Mouse (Mus musculus): ENCODE measurements around the gene Ern2. TPM values are rescaled to one million over a fixed set of nuclear protein-coding genes. Genes with fewer than 3 reads are reported as not detected.

The Ern2 gene
- polyA plus RNA-seq (2012; rRNA removed): 0.22 TPM in 1 of 2 replicates, not detected in the other

DNA sequence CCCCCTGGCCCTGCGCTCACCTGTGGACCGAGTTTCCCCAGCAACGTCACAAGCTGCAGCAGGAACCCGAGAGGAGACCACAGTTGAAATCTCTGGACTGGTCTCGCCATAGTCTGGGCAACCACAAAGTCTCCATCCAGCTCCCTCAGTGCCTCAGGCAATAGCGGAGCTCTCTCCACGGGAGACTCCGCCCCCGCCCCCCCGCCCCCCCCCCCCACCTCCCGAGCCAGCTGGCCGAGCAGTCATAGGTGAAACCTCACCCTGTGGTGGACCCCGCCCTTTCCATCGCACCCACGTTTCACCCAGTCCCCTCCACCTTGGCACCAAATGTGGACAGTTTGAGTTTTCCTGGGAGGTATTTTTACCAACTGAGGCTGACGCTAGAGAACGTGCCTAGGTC, at the start of gene Ern2:
TSS of gene Ern2 (minus strand) at position 165 of the 400 bp plus-strand sequence.
- Histone ChIP-seq H3K4me1 (ENCODE audit: control insufficient read depth, insufficient read depth, insufficient read length) (no peaks in the 10 kb centered on the region), H3K27ac (ENCODE audit: insufficient read depth, low read length) (no peak within 1 kb of the TSS)

DNA sequence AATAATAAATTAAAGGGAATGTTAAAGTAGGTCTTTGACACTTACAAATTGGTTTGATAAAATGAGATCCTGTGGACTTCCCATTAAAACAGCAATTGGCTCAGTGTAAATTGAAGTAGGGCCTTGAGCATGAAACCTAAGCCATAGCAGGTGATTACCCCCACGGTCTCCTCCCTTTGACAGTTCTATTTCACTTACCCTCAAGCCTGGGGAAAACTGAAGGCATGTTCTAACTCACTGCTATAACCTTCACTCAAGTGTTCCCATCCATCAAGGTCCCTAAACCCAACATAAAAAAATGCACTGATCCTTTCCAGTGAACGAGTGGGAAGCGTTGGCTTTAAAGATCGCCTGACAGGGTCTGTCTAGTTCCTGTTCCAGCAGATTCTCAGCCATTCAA, 44.9 kb upstream of the Ern2 start:
- Histone ChIP-seq H3K27me3 (ENCODE audit: control insufficient read depth, insufficient read depth, low read length) (no peaks in the 10 kb centered on the region), H3K4me3 (ENCODE audit: extremely low read depth, insufficient read depth, insufficient read length) (no peak overlapping the region), H3K4me1 (ENCODE audit: control insufficient read depth, insufficient read depth, insufficient read length) (no peaks in the 10 kb centered on the region), H3K27ac (ENCODE audit: insufficient read depth, low read length) (no peak overlapping the region), H3K36me3 (ENCODE audit: control insufficient read depth, insufficient read depth, low read length) (no peaks in the 10 kb centered on the region)
- DNase-seq (ENCODE audit: low read depth in 1 of 2, low spot score in 2 of 2): no peak
- 85% methylated on average over 4 of the region's 4 CpGs for WGBS
- TF ChIP-seq POLR2A (IDR thresholded peaks at IDR 0.05; ENCODE audit: low read depth, low read length) (no peak), CTCF (IDR thresholded peaks at IDR 0.05; ENCODE audit: extremely low read depth, insufficient read depth, insufficient read length, insufficient replicate concordance) (no peak)

More for the DNA sequence above, at the start of gene Ern2:
- H3K4me3 ChIP-seq (ENCODE audit: extremely low read depth, insufficient read depth, insufficient read length): no peak within 1 kb of the TSS
- TF ChIP-seq POLR2A (IDR thresholded peaks at IDR 0.05; ENCODE audit: low read depth, low read length): no peak
- no peaks in the 10 kb centered on the region for H3K36me3 ChIP-seq (ENCODE audit: control insufficient read depth, insufficient read depth, low read length)
- 16% methylated on average over 17 of the region's 17 CpGs for WGBS
- DNase-seq (ENCODE audit: low read depth in 1 of 2, low spot score in 2 of 2): no peak
- H3K27me3 ChIP-seq (ENCODE audit: control insufficient read depth, insufficient read depth, low read length): no peaks in the 10 kb centered on the region

DNA sequence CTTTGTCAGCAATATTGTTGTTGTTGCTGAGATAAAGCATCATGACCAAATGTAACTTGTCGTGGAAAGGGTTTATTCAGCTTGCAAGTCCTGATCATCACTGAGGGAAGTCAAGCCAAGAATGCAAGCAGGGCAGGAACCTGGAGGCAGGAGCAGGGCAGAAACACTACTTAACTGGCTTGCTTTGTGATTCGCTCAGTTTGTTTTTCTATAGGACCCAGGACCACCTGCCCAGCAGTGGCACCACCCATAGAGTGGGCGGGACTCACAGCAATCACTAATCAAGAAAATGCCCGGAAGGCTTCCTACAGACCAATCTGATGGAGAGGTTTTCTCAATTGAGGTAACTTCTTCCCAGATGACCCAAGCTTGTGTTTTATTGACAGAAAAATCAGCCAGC, 43.9 kb upstream of the Ern2 start:
- no peak overlapping the region for H3K4me3 ChIP-seq (ENCODE audit: extremely low read depth, insufficient read depth, insufficient read length)
- no peaks in the 10 kb centered on the region for H3K27me3 ChIP-seq (ENCODE audit: control insufficient read depth, insufficient read depth, low read length)
- DNase-seq (ENCODE audit: low read depth in 1 of 2, low spot score in 2 of 2): no peak
- TF ChIP-seq CTCF (IDR thresholded peaks at IDR 0.05; ENCODE audit: extremely low read depth, insufficient read depth, insufficient read length, insufficient replicate concordance): no peak
- no peak for TF ChIP-seq POLR2A (IDR thresholded peaks at IDR 0.05; ENCODE audit: low read depth, low read length)
- WGBS: 85% methylated on average over 4 of the region's 4 CpGs
- H3K4me1 ChIP-seq (ENCODE audit: control insufficient read depth, insufficient read depth, insufficient read length): no peaks in the 10 kb centered on the region
- no peak overlapping the region for H3K27ac ChIP-seq (ENCODE audit: insufficient read depth, low read length)
- H3K36me3 ChIP-seq (ENCODE audit: control insufficient read depth, insufficient read depth, low read length): no peaks in the 10 kb centered on the region

DNA sequence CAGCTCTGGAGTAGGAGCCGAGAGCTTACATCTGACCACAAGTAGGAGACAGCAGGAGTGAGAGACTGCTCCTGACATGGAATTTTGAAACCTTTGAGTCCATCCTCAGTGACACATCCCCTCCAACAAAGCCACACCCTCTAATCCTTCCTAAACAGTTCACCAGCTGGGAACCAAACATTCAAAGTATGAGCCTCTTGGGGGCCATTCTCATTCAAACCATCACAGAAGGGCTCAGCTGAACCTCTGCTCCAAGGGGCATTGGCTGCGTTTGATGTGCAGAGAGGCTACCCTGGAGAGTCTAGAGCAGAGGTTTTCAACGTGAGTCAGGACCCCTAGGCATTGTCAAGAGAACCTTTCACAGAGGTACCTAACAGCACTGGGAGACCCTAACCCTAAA, 43.3 kb upstream of the Ern2 start:
- no peak overlapping the region for H3K4me3 ChIP-seq (ENCODE audit: extremely low read depth, insufficient read depth, insufficient read length)
- no peaks in the 10 kb centered on the region for H3K27me3 ChIP-seq (ENCODE audit: control insufficient read depth, insufficient read depth, low read length)
- H3K4me1 ChIP-seq (ENCODE audit: control insufficient read depth, insufficient read depth, insufficient read length): no peaks in the 10 kb centered on the region
- DNase-seq (ENCODE audit: low read depth in 1 of 2, low spot score in 2 of 2): no peak
- H3K27ac ChIP-seq (ENCODE audit: insufficient read depth, low read length): no peak overlapping the region
- no peaks in the 10 kb centered on the region for H3K36me3 ChIP-seq (ENCODE audit: control insufficient read depth, insufficient read depth, low read length)
- TF ChIP-seq CTCF (IDR thresholded peaks at IDR 0.05; ENCODE audit: extremely low read depth, insufficient read depth, insufficient read length, insufficient replicate concordance) (no peak), POLR2A (IDR thresholded peaks at IDR 0.05; ENCODE audit: low read depth, low read length) (no peak)
- 60% methylated on average over 3 of the region's 3 CpGs for WGBS

DNA sequence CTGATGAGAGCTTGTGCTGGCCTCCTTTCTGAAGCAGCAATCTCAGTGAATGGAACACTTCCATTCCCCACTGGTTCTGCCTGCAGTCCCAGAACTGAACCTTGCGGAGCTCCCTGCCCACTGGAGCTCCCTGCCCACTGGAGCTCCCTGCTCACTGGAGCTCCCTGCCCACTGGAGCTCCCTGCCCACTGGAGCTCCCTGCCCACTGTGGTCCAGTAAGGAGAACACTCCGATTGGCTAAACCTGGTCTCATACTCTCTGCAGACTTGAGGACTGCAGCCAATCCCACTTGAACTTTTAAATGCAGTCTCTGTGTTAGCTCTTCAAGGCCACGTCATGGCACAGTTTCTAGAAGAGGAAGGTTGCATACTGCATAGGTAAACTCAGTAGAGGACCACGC, 40.7 kb upstream of the Ern2 start:
- Histone ChIP-seq H3K36me3 (ENCODE audit: control insufficient read depth, insufficient read depth, low read length) (no peaks in the 10 kb centered on the region), H3K4me1 (ENCODE audit: control insufficient read depth, insufficient read depth, insufficient read length) (no peaks in the 10 kb centered on the region), H3K4me3 (ENCODE audit: extremely low read depth, insufficient read depth, insufficient read length) (no peak overlapping the region), H3K27ac (ENCODE audit: insufficient read depth, low read length) (no peak overlapping the region), H3K27me3 (ENCODE audit: control insufficient read depth, insufficient read depth, low read length) (no peaks in the 10 kb centered on the region)
- no peak for TF ChIP-seq CTCF (IDR thresholded peaks at IDR 0.05; ENCODE audit: extremely low read depth, insufficient read depth, insufficient read length, insufficient replicate concordance)
- TF ChIP-seq POLR2A (IDR thresholded peaks at IDR 0.05; ENCODE audit: low read depth, low read length): no peak
- no peak for DNase-seq (ENCODE audit: low read depth in 1 of 2, low spot score in 2 of 2)
- 89% methylated on average over 4 of the region's 4 CpGs for whole genome bisulfite sequencing

DNA sequence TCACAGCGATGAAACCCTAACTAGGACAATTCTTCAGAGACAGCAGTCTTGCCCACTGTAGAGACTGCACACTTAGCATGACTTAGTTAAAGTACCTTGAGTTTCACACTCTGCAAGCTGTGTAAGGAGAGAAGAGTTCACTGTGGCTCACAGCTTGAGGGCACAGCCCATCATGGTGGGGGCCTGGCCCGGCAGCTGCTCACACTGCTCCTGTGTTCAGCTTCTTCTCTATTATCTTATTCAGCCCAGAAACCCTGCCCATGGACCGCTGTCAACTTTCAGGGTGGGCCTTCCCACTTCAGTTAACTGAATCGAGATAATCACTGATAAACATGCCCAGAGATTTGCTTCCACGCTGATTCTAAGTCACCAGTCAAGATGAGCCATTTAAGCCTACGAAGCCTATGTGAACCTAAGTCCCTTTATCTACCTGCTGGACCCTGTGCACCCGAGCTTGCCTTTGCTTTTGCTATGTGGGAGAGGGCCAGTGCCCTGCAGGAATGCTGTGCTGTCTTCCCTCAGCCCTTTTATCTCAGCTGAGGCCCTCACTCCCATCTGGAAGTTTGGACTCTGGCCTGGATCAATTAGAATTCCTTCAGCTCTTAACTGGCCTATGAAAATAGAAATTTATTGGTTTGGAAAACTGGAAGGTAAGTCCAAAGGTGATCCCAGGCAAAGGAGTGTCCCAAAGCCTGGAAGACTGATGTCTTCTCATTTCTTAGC, 40.2 kb upstream of the Ern2 start:
- H3K27me3 ChIP-seq (ENCODE audit: control insufficient read depth, insufficient read depth, low read length): no peaks in the 10 kb centered on the region
- H3K4me3 ChIP-seq (ENCODE audit: extremely low read depth, insufficient read depth, insufficient read length): no peak overlapping the region
- no peaks in the 10 kb centered on the region for H3K36me3 ChIP-seq (ENCODE audit: control insufficient read depth, insufficient read depth, low read length)
- no peaks in the 10 kb centered on the region for H3K4me1 ChIP-seq (ENCODE audit: control insufficient read depth, insufficient read depth, insufficient read length)
- 80% methylated on average over 7 of the region's 7 CpGs for WGBS
- H3K27ac ChIP-seq (ENCODE audit: insufficient read depth, low read length): no peak overlapping the region
- TF ChIP-seq POLR2A (IDR thresholded peaks at IDR 0.05; ENCODE audit: low read depth, low read length) (no peak), CTCF (IDR thresholded peaks at IDR 0.05; ENCODE audit: extremely low read depth, insufficient read depth, insufficient read length, insufficient replicate concordance) (no peak)
- no peak for DNase-seq (ENCODE audit: low read depth in 1 of 2, low spot score in 2 of 2)

DNA sequence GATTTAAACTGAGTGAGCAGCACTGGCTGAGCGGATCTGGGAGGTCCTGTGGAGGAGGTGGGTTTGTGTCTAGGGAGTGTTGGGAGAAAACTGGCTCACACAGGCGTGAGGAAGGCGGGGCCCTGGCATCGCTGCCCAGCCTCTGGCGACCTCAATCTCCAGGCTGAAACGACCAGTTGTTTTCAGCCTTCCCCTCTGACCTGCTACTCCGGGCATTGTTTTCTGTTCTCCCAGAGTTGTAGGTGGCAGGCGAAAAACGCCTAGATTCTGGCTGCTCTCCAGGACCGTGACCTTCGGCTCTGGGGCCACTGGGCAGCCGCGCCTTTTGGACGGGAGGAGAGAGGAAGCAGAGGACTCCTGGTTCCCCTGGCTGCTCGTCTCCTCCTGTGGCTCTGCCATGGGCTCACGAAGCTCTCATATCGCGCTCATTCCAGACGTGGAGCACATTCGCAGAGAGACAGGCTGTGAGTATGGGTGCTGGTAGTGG, 33.4 kb upstream of the Ern2 start, which contains the start of gene Chp2:
TSS of gene Chp2 (plus strand) at position 182 of the 487 bp plus-strand sequence.
- H3K4me3 ChIP-seq (ENCODE audit: extremely low read depth, insufficient read depth, insufficient read length): no peak within 1 kb of the TSS

More for the DNA sequence above, 33.4 kb upstream of the Ern2 start, which contains the start of gene Chp2:
- TF ChIP-seq CTCF (IDR thresholded peaks at IDR 0.05; ENCODE audit: extremely low read depth, insufficient read depth, insufficient read length, insufficient replicate concordance) (no peak), POLR2A (IDR thresholded peaks at IDR 0.05; ENCODE audit: low read depth, low read length) (no peak)
- 31% methylated on average over 20 of the region's 20 CpGs for WGBS
- no peaks in the 10 kb centered on the region for H3K4me1 ChIP-seq (ENCODE audit: control insufficient read depth, insufficient read depth, insufficient read length)
- no peaks in the 10 kb centered on the region for H3K36me3 ChIP-seq (ENCODE audit: control insufficient read depth, insufficient read depth, low read length)
- no peaks in the 10 kb centered on the region for H3K27me3 ChIP-seq (ENCODE audit: control insufficient read depth, insufficient read depth, low read length)
- no peak within 1 kb of the TSS for H3K27ac ChIP-seq (ENCODE audit: insufficient read depth, low read length)
- no peak for DNase-seq (ENCODE audit: low read depth in 1 of 2, low spot score in 2 of 2)
